Mouse (Mus musculus) layer of hippocampus, adult 11-12 months (tissue): ENCODE data around the gene Cmah.
A peak's percentile ranks its signal among the peaks of the same experiment; 100 is the strongest.

Source experiments
- DNase-seq: peaks from one replicate; pipeline ENCODE4 v3.0.0; 2022; ENCODE audit warnings: low spot score

Cmah gene

GRCm38 (mm10) chr13:24327201-24327600 lies at the start of gene Cmah:
Cmah (plus strand) TSS chr13:24327404.
- no peak for DNase-seq

DNA sequence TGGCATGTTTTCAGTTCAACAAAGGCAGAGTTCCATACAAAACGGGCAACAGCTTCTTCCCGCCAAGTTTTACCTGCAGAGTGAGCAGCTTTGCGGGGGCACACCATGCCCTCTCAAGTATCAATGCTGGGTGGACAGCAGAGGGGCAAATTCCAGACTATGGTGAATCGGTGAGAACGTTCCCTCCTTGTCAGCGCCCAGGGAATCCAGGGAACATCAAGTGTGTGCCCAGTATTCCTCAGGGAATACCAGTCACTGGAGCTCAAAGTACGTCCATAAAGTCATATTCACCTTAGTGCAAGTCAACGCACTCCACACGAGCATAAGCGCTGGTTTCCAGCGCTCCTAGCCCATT lies 47.8 kb upstream of the Cmah start:
- DNase-seq: no peak

DNA sequence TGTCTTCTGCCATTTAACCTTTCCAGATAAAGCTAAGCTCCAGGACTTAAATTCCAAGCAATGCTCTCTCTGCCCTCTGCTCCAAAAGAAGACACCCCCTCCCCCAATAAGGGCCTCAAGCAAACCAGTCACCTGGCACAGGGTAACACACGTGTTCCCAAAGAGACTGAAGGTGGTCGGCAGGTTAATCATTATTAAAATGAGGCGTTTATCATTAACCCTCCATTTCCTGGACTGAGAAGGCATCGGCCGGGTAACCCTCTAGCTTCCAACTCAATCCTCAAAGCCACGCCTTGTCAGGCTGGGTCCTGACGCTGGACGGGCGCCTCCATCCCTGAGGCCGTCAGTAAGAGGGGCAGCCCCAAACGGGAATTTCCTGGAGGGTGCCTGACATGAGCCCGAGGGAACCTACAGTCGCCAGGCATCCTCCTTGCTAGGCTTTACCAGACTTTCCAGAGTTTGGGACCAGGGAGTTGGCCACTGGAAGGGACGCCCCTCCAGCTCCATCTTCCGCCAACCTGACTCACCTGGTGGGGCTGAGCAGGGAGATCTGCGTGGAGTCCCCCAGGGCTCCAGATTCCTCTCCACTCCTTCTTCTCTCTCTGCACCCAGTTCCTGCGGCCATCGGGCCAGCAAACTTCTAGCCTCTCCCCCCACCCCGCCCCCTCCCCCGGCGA lies 47.3 kb upstream of the Cmah start:
- DNase-seq: no peak

DNA sequence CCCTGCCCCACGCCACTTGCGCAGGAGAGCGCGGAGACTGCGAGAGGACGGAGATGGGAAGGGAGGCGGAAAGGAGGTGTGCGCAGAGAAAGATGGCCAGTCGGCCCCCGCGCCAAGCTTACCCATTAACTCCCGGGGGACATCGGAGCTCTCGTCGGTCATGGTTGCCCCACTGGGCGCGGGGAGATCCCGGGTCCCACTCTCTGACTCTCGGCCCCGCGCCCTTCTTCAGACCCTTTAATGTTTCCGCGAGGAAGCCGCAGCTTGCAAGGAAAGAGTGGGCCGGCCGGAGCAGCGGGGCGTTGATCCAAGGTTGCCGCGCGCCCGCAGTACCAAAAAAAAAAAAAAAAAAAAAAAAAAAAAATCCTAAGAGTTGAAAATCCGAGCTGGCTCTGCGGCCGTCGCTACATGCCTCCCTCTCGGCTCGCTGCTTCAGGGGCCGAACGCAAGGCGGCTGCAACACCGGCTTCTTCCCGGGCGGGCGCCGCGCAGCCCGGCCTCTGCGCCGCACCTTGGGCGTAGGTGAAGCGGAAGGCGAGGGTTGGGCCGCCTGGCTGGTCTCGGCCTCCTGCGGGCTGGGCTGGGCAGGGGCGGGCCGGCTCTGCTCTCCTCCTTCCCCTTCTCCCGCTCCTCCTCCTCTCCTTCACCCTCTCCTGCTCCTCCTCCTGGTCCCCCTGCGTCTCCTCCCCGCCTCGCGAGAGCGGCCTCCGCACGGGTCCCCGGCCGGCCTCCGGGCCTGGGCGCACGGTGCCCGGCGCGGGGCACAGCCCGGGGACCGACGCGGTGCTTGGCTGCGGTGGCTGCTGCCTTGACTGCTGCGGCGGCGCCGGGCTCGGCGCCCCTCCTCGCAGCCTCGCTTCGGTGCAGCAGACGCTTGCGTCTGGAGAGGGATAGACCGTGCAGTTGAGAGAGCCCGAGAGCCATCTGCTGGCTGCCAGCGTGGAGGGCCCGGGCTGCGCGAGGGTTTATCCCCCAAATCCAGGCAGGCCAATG lies 46.5 kb upstream of the Cmah start, which contains the start of gene Carmil1:
Gene Carmil1, minus strand, starts transcription at position 357 of the 993 bp plus-strand sequence.
- DNase-seq: peak; percentile 87

DNA sequence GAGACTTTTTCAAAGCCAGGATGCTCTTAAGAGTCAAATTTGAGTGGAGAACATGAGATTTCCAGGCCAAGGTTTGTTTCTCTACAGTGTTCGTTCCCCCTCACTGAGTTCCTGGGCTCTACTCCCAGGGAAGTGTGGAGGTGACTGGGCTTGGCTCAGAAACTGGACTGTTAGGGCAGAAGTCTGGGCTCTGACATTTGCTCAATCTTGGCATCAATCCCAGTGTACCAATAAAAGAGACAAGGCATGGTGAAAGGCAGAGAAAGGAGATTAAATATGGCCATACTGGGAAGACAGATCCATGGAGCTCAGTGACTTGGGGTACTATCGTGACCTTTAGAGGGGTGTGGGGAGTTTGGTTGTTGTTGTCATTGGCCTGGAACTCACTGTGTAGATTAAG lies 39.8 kb upstream of the Cmah start:
- no peak for DNase-seq

DNA sequence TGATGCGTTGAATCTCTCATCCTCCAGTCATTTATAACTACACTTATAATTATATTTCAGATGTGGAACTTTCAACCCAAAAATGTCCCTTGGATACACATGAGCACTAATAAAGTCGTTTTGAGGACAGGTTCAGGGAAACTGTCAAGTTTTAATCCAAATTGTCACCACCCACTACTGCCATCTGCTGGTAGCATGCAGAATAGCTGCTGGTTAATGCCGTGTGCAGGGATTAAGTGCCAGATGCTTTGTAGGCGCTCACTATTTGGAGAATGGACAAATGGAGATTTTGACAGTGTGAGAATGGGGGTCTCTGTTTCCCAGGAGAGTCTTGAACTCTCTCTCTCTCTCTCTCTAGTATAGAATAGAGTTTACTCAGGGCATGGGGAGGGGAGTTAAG lies 30.0 kb upstream of the Cmah start:
- DNase-seq: peak; percentile 30

DNA sequence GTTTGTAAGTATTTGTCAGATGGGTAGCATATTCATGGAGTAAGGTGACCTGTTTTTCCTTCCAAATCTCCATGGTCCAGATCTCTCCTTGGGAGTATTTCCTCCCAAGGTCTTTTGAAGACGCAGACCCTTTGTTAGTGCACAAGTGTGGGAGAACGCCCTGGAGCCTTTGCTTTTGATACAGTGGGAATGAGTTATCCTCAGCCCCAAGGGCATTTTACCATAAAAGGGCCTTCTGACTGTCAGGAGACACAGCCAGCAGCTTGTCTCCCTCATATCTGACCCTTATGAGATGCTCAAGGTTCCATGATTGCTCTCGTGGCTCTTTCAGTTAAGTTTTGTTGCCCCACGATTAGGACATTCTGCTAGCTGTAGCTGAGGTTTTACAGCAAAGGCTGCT lies 21.7 kb upstream of the Cmah start:
- no peak for DNase-seq

DNA sequence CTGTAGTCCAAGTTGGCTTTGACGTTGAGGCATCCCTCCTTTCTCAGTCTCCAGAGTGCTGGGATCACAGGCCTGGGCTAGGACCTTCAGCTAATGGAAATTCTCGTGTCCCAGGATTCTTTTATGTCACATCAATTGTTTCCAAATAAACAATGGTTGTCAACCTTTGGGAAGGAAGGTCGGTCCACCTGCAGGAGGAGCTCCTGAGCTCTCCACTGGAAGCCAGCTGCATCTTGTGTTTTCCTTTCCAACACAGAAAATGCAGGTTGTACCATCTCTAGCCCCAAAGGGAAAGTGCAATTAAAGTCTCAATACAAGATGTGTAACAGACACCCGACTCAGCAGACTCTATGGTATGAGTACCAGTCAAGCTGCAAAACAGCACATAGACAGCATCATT lies 21.0 kb upstream of the Cmah start:
- DNase-seq: no peak

DNA sequence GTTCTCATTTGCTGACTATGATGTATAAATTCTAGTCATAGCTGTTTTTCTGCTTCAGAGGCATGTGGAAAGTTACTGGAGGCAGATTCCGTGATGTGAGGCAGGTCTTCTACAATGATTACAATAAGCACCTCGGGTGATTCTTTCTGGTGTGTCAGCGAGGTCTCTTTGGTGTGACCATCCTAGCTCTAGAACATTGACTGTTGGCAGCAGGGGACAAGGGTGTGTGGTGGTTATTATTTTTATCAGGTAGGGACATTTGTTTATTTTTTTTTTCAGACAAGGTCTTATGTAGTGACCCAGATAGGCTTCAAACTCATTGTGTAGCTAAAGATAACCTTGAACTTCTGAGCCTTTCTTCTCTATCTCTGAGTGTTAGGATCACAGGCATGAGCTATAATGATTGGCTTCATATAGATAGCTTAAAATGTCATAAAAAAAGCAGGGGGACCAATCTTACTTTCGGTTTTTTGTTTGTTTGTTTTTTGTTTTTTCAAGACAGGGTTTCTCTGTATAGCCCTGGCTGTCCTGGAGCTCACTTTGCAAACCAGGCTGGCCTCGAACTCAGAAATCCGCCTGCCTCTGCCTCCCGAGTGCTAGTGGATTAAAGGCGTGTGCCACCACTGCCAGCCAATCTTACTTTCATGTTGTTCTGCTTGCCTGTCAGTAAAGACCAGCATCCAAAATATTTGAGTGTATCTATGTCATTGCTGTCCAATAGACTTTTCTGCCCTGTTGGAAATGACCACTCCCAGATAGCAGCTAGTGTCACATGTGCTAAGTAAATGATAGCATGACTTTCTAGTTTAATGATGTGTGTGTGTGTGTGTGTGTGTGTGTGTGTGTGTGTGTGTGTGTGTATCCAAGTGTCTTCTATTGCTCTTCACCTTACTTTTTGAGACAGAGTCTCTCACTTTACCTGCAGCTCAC lies 15.9 kb upstream of the Cmah start:
- DNase-seq: no peak

DNA sequence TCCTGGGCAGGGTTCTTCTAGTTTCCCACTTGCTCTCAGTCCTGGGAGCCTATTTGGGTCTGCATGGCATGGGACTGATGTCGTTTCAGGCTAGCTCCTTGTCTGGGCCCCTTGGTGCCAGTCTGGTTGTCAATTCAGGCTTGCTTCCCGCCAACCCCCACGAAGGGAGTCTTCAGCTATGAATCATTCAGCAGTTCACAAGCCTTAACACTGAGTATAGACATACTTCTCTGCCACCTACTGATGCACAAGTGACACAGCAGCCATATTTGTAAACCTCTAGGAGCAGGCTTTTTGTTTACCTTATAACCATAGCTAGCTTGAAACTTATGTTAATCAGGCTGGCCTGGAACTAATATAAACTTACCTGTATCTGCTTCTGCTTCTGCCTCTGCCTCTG lies 10.6 kb upstream of the Cmah start:
- DNase-seq: no peak

DNA sequence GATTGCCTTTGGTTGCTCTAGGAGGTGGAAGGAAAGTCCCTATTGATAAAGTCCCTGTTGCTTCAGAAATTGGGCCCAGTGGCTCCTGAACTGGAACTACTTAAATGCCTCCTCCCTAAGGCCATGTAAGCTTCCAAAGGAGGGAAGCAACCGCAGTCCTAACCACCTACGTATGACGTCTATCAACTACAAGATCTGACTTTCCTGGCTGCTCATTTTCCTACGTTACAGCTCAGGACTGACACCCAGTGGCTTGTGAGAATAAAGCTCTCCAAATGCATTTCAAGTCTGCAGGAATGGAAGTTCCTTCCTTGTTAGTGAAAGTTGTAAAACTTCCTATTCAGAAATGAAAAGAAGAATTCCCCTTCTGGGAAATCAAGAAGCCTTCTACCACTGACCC lies 8.6 kb upstream of the Cmah start:
- peak; percentile 24 for DNase-seq

GRCm38 (mm10) chr13:24321313-24321712 lies 5.9 kb upstream of the Cmah start:
- DNase-seq: no peak

DNA sequence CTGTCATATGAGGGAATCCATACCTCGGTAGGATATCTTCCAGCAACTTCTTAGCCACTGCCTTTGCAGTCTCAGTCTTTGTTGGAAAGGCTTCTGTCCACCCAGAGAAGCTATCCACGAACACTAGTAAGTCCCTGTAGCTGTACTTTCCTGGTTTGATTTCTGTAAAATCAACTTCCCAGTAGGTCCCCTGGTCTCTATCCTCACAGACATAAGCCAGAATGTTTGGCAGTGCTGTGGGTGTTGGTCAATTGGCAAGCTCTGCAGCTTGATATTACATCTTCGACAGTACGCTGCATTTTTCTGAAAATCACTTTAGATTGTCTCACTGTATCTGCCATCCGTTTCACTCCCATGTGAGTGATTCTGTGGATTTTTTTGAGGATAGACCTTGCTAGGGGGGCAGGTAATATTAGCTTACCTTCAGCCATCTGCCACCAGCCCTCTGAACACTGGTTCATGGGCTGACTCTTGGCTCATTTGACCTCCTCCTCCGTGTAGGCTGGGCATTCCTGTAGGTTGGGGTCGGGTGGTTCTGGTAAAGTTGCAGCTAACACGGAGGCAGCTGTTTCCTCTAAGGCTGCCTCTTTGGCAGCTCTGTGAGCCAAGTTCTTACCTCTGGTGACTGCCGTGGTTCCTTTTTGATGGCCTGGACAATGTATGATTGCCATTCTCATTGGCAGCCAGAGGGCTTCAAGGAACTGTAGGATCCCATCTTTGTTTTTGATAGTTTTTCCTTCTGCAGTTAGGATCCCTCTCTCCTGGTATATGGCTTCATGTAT lies 1.0 kb downstream of the Cmah start:
- DNase-seq: no peak

DNA sequence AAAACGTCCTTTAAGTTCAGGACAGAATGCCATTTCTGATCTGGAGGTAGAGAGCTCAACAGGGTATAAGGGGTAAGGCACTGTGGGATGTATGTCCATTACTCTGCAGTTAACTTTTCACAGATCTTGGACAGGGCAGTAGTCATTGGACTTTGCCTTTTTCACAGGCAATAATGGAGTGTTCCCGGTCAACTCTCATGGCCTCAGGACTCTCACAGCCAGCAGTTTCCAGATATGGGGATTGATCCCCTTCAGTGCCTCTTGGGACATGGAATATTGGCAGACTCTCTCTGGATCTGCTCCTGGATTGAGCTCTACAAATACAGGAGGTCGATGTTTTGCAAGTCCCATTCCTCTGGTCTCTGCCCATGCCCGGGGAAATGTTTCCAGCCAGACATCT lies 2.9 kb downstream of the Cmah start:
- no peak for DNase-seq

GRCm38 (mm10) chr13:24330836-24331523 lies 3.8 kb downstream of the Cmah start:
- DNase-seq: no peak

GRCm38 (mm10) chr13:24332537-24332936 lies 5.3 kb downstream of the Cmah start:
- DNase-seq: no peak

- no peak for DNase-seq
Observed at GRCm38 (mm10) chr13:24336818-24337217, 9.6 kb downstream of the Cmah start.

DNA sequence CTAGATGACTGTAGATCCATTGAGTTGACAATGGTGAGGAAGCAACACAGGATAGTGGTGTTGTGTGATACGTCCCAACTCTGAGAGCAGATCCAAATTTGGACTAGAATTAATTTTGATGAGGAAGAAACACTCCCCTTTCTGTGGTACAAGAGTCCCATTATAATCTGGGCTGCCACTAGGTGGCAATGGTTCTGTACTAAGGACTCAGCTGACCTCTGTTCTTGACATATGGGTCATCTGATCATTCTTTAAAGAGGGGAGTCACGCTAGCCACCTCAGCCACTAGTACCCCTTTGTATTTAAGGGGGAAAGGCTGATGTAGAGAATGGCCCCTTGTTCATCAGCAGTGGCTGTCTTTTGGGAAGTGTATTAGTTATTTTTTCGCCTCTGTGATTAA lies 10.7 kb downstream of the Cmah start:
- DNase-seq: peak; percentile 7

DNA sequence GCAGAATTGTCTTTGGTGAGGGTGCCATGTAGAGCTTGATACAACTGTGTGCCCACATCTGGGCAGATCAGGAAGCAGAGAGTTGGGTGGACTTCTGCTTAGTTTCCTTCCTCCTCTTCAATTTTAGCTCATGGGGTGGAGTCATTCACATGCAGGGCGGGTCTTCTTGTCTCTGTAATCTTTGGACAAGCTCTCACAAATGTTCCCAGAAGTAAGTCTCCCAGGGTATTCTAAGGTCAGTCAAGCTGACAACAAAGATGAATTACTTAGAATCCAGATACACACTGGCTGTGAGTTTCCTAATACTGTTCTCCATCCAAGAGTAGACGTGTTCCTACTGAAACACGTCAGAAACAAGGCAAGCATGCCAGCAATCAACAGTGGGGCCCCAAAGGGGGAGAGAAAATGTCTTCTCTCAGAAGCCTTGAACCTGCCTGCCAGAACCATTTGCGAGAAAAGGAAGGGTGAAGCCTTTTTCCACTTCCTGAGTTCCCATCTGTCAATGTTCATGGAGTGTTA lies 11.2 kb downstream of the Cmah start:
- DNase-seq: no peak

DNA sequence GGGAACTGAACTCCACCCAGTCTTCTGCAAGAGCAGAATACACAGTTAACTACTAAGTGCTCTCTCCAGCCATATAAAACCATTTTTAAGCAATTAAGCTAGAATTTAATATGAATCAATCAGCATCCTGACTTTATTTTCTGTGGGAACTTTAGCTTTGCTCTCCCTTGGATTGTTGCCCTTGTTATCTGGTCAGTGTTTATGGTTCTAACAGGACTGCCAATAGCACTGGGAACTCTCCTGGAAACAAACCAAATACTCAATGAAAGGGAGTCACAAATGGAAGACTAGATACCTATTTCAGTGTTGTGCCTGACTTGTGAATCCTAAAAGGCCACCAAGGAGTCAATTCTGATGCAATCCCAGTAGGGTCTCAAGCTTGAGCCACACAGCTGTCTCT lies 12.7 kb downstream of the Cmah start:
- no peak for DNase-seq

DNA sequence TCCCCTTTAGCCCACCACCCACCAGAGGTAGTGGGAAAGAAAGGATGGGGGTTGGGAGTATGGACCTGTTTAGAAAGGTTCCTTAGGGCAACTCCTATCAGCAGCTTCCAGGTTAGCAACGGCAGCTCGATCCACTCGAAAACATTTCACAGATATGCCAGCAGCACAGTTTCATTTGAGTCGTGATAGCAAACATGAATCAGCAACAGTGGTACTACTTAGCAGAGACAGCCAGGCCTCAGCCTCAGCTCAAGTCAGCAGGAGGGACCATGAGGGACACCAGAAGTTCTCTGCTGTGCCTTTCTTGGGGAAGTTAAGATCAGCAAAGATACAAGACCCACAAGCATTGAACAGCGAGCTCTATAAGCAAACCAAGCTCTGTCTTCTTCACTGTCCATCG lies 13.3 kb downstream of the Cmah start:
- DNase-seq: no peak
